In the genomic region with DNA sequence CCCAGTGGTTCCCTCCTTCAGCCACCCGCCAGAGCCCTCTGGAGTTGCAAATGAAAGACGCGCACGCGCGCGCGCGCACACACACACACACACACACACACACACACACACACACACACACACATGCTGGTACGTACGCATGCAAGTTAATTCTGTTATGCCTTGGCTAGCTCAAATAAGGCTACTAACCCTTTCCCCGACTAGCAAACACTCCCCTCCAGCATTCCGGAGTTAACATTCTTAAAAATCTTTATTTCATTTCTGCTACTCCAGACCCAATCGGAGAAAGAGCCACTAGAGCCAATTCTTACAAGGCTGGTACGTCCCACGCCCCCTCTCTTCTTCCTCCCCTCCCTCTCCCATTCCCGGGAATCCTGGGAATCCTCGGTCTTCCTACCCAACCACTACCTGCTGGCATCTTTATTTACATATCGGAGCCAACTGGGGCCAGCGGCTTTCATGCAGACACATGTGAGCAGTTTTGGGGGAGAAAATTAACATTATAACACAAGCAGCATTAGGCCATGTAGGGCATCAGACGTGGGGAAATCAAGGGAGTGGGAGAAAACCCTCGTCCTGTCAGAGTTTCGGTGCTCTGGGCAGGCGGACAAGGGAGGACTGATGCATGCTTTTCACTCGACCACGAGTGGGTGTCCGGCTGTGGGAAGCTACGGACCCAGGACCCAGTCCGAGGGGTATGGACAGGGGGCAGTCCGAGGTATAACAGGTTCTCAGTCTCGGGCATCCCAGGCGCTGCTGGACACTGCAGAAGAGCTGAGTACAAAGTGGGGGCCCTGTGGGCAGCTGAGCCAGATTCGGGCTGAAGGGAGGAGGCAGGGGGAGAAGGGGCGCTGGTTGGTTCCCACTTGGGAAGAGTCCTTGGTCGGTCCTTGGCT, we compare ENCODE assay signal across 8 mouse cellular contexts. TPM values are rescaled to one million over a fixed set of nuclear protein-coding genes. Genes with fewer than 3 reads are reported as not detected.
A peak's percentile ranks its signal among the peaks of the same experiment; 100 is the strongest.
DNase-seq lines count a peak whose midpoint lies in the region; ATAC-seq lines count a peak whose summit lies in the region.

No protein-coding gene starts in this region.

- no peak for ATAC-seq in embryonic facial prominence, embryonic 11.5 days (replicated peaks; ENCODE audit: insufficient number of reproducible peaks, low FRiP score, low TSS enrichment, low read depth)
- no peak for ATAC-seq in intestine, embryonic 14.5 days (replicated peaks; ENCODE audit: low FRiP score, low TSS enrichment, low read depth)
- peak; percentile 74 for ATAC-seq in midbrain, embryonic 15.5 days (replicated peaks)

- no peaks in the 10 kb centered on the region for H3K36me3 ChIP-seq in embryonic facial prominence, embryonic 11.5 days (replicated peaks; ENCODE audit: control insufficient read depth, insufficient read depth, low read depth, low read length)
- H3K36me3 ChIP-seq in intestine, embryonic 14.5 days (ENCODE audit: control insufficient read depth, insufficient read depth, low read length) = no peaks in the 10 kb centered on the region
- no peaks in the 10 kb centered on the region for H3K36me3 ChIP-seq in midbrain, embryonic 15.5 days (replicated peaks)

- DNase-seq in left cerebral cortex, postnatal 25 days (ENCODE audit: low spot score in 2 of 2) = peak; percentile 23 to 45
- no peak for DNase-seq in left cerebral cortex, adult 11 months (ENCODE audit: low spot score)
- peak; percentile 52 for DNase-seq in embryonic facial prominence, embryonic 11.5 days (ENCODE audit: low spot score)
- DNase-seq in intestine, embryonic 14.5 days (ENCODE audit: low spot score) = no peak
- no peak for DNase-seq in c-Kit-positive CD71-positive TER-119-positive erythroid progenitor cells, embryonic 14.5 days (ENCODE audit: low spot score)
- DNase-seq in layer of hippocampus, adult 11-12 months (ENCODE audit: low spot score) = no peak
- DNase-seq in testis, postnatal 14 days (ENCODE audit: low spot score) = no peak

- H3K27ac ChIP-seq in embryonic facial prominence, embryonic 11.5 days (replicated peaks; ENCODE audit: low read depth, low read length) = no peak overlapping the region
- H3K27ac ChIP-seq in intestine, embryonic 14.5 days (ENCODE audit: low read depth) = no peak overlapping the region
- H3K27ac ChIP-seq in midbrain, embryonic 15.5 days = peak overlapping the region; percentile 63

- intact Hi-C loops in left cerebral cortex, postnatal 25 days (cut with DNase I) = loop anchor here (5.0 kb wide), 1 partner anchor 293 kb away; no protein-coding TSS in a partner anchor

- H3K4me3 ChIP-seq in embryonic facial prominence, embryonic 11.5 days (ENCODE audit: low read depth, low read length) = peak overlapping the region; percentile 35
- H3K4me3 ChIP-seq in intestine, embryonic 14.5 days (ENCODE audit: low read depth, low read length) = peak overlapping the region; percentile 42
- H3K4me3 ChIP-seq in midbrain, embryonic 15.5 days = peak overlapping the region; percentile 44

- no peaks in the 10 kb centered on the region for H3K27me3 ChIP-seq in embryonic facial prominence, embryonic 11.5 days (ENCODE audit: control insufficient read depth, insufficient read depth, low read length)
- H3K27me3 ChIP-seq in intestine, embryonic 14.5 days (replicated peaks; ENCODE audit: control insufficient read depth, insufficient read depth, low read length) = no peaks in the 10 kb centered on the region
- no peaks in the 10 kb centered on the region for H3K27me3 ChIP-seq in midbrain, embryonic 15.5 days (replicated peaks)

- WGBS in embryonic facial prominence, embryonic 11.5 days = 1% methylated on average over 35 of the region's 35 CpGs
- WGBS in intestine, embryonic 14.5 days = 8% methylated on average over 35 of the region's 35 CpGs
- 3% methylated on average over 35 of the region's 35 CpGs for WGBS in midbrain, embryonic 15.5 days

- H3K4me1 ChIP-seq in embryonic facial prominence, embryonic 11.5 days (ENCODE audit: control insufficient read depth, insufficient read depth, low read length) = no peaks in the 10 kb centered on the region
- peaks cover 4% of the 10 kb centered on the region for H3K4me1 ChIP-seq in intestine, embryonic 14.5 days (replicated peaks; ENCODE audit: control insufficient read depth, insufficient read depth, low read length)
- H3K4me1 ChIP-seq in midbrain, embryonic 15.5 days = peaks cover 10% of the 10 kb centered on the region; the same call in 1 of the 2 replicates

- peak overlapping the region; percentile 44 for H3K9ac ChIP-seq in embryonic facial prominence, embryonic 11.5 days (replicated peaks; ENCODE audit: low read length)
- peak overlapping the region; percentile 8; the same call in 1 of the 2 replicates for H3K9ac ChIP-seq in intestine, embryonic 14.5 days (ENCODE audit: low read length)
- H3K9ac ChIP-seq in midbrain, embryonic 15.5 days = peak overlapping the region; percentile 36

- peak overlapping the region; percentile 68 for H3K4me2 ChIP-seq in embryonic facial prominence, embryonic 11.5 days (ENCODE audit: low read depth, low read length)
- peak overlapping the region; percentile 70 for H3K4me2 ChIP-seq in intestine, embryonic 14.5 days (ENCODE audit: low read length)
- peak overlapping the region; percentile 72 for H3K4me2 ChIP-seq in midbrain, embryonic 15.5 days

- no peaks in the 10 kb centered on the region for H3K9me3 ChIP-seq in embryonic facial prominence, embryonic 11.5 days (replicated peaks; ENCODE audit: control insufficient read depth, low read length)
- no peaks in the 10 kb centered on the region for H3K9me3 ChIP-seq in intestine, embryonic 14.5 days (ENCODE audit: control insufficient read depth, low read length)
- no peaks in the 10 kb centered on the region for H3K9me3 ChIP-seq in midbrain, embryonic 15.5 days

RNA-seq across cellular contexts. Expression of gene Hebp2, which starts 3.7 kb away (rescaled TPM):
- 1 to 10 TPM; 2.8 to 3.8 TPM for total RNA-seq in left cerebral cortex, postnatal 25 days (2021)
- 17.5 and 18.2 TPM in 2 replicates for polyA plus RNA-seq in embryonic facial prominence, embryonic 11.5 days (2014; fragmentation: Nextera tagmentation; extraction: Ambion mirVana)
- polyA plus RNA-seq in intestine, embryonic 14.5 days (2014; fragmentation: Nextera tagmentation; extraction: Ambion mirVana) = 12.3 and 17.9 TPM in 2 replicates
- polyA plus RNA-seq in midbrain, embryonic 15.5 days (2015; fragmentation: Nextera tagmentation; extraction: Ambion mirVana) = 8.3 and 9.1 TPM in 2 replicates

Comparison
In these comparisons a context has a peak if more than half of its experiments do, and no peak if none do; other contexts are left out.
1. DNase-seq: peak in left cerebral cortex, postnatal 25 days (2 of 2) and embryonic facial prominence, embryonic 11.5 days (single experiment); none in left cerebral cortex, adult 11 months (single experiment), intestine, embryonic 14.5 days (single experiment), c-Kit-positive CD71-positive TER-119-positive erythroid progenitor cells, embryonic 14.5 days (single experiment), layer of hippocampus, adult 11-12 months (single experiment) and testis, postnatal 14 days (single experiment).
2. Peak in every context shown above with its lines, with median percentiles within 50 percentile points of each other: H3K4me2 ChIP-seq, H3K4me3 ChIP-seq and H3K9ac ChIP-seq.